Mouse (Mus musculus) forebrain, embryonic 14.5 days (tissue): ENCODE results near the gene Olfr1338. TPM values are rescaled to one million over a fixed set of nuclear protein-coding genes. Genes with fewer than 3 reads are reported as not detected.

Source experiments
- ATAC-seq: fragments of 200-750 bp; cut with Nextera tagmentation; 2 replicates; pipeline ENCODE4 v1.8.0; 2017; ENCODE audit warnings: mild to moderate bottlenecking, moderate library complexity
- DNase-seq: peaks from one replicate; pipeline ENCODE4 v3.0.0-alpha.2; 2015; ENCODE audit warnings: low spot score
- H3K27ac ChIP-seq: fragments of 300-500 bp; sonication (generic); 2 replicates; pipeline ENCODE4 v1.5.1; 2014; ENCODE audit warnings: low read depth, mild to moderate bottlenecking, control low read depth, low read length, moderate library complexity
- H3K27me3 ChIP-seq: fragments of 300-500 bp; sonication (generic); replicated peaks from 2 replicates; pipeline ENCODE4 v1.6.1; 2014; ENCODE audit warnings: low read length, control low read depth, mixed read lengths; ENCODE audit not compliant: control insufficient read depth, insufficient read depth
- H3K36me3 ChIP-seq: fragments of 300-500 bp; sonication (generic); 2 replicates; pipeline ENCODE4 v1.6.1; 2014; ENCODE audit warnings: low read length, control low read depth; ENCODE audit not compliant: control insufficient read depth, insufficient read depth
- H3K4me1 ChIP-seq: fragments of 300-500 bp; sonication (generic); 2 replicates; pipeline ENCODE4 v1.6.1; 2014; ENCODE audit warnings: antibody characterized with exemption, low read length, control low read depth; ENCODE audit not compliant: control insufficient read depth, insufficient read depth
- H3K4me2 ChIP-seq: fragments of 300-500 bp; sonication (generic); 2 replicates; pipeline ENCODE4 v1.6.1; 2014; ENCODE audit warnings: mild to moderate bottlenecking, control low read depth, low read length
- H3K4me3 ChIP-seq: fragments of 300-500 bp; sonication (generic); 2 replicates; pipeline ENCODE4 v1.5.1; 2014; ENCODE audit warnings: low read depth, low read length, control low read depth
- H3K9ac ChIP-seq: fragments of 300-500 bp; sonication (generic); 2 replicates; pipeline ENCODE4 v1.6.1; 2014; ENCODE audit warnings: mild to moderate bottlenecking, low read length, control low read depth, moderate library complexity
- H3K9me3 ChIP-seq: fragments of 300-500 bp; sonication (generic); replicated peaks from 2 replicates; pipeline ENCODE4 v1.6.1; 2016; ENCODE audit warnings: low read length, control low read depth, mixed read lengths; ENCODE audit not compliant: control insufficient read depth
- WGBS: fragments of 180-500 bp; shearing (Covaris S2); extraction: QIAGEN DNeasy Blood & Tissue Kit; methylation state at CpG from one replicate; pipeline ENCODE4 v1.1.7; 2014; 5-methylcytosine and 5-hydroxymethylcytosine counted together
- polyA plus RNA-seq: library from polyadenylated mRNA; unstranded; fragments of >200 nt; fragmentation: Nextera tagmentation; extraction: Ambion mirVana; gene quantifications from 2 replicates; pipeline ENCODE4 v1.2.1, GENCODE M21; 2014

The Olfr1338 gene
- polyA plus RNA-seq, 1 experiment from 2014 or later, result not detected

GRCm38 (mm10) chr4:118711656-118712055 lies 46.9 kb downstream of the Olfr1338 start:
- 15% methylated on average over 1 of the region's 1 CpGs for WGBS
- no peaks in the 10 kb centered on the region for H3K4me1 ChIP-seq
- no peaks in the 10 kb centered on the region for H3K9me3 ChIP-seq
- H3K36me3 ChIP-seq, result no peaks in the 10 kb centered on the region
- no peaks in the 10 kb centered on the region for H3K27me3 ChIP-seq
- H3K4me3 ChIP-seq, result no peak overlapping the region
- H3K4me2 ChIP-seq, result no peak overlapping the region
- H3K9ac ChIP-seq, result no peak overlapping the region
- ATAC-seq (no peak), DNase-seq (no peak)
- H3K27ac ChIP-seq, result no peak overlapping the region

DNA sequence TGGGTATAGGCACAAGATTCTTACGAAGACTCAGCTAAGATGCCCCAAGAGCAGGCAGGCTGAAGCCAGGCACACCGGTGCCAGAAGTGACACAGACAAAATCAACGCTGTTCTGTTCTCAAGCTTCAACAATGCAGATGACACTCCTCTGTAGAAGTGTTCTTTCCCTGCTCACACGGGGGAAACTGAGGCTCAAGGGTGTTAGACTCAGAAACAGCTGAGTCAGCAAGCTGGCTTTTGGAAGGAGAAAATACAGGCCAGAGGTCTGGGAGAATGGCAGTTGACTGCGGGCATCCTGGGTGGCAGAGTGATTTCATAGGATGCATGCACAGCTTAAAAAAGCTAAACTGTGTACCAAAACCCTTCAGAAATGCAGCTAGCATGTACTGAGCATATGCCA lies 50.5 kb downstream of the Olfr1338 start:
- no peaks in the 10 kb centered on the region for H3K36me3 ChIP-seq
- no peaks in the 10 kb centered on the region for H3K27me3 ChIP-seq
- H3K4me1 ChIP-seq, result no peaks in the 10 kb centered on the region
- H3K9me3 ChIP-seq, result no peaks in the 10 kb centered on the region
- WGBS, result 83% methylated on average over 5 of the region's 5 CpGs
- no peak for ATAC-seq
- no peak overlapping the region for H3K9ac ChIP-seq
- no peak overlapping the region for H3K4me3 ChIP-seq
- no peak overlapping the region for H3K27ac ChIP-seq
- DNase-seq, result no peak
- no peak overlapping the region for H3K4me2 ChIP-seq

DNA sequence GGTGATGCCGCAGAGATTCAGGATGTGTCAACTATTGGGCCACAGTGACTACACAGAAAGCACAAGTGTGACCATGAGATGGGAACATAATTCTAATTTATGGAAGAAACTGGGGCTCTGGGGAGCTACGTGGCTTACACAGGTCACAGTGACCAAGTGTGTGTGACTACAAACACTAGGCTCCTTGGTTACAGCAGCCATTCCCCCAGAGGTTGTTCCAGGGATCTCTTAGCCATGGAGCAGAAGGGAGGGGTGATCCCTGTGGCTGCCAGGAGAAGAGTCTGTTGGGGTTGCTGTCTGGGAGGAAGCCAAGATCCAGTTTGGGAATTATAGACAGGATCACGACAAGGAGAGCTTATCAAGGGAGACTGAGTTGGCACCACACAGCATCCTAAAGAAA lies 55.3 kb downstream of the Olfr1338 start, which contains the start of gene Olfr1341:
Gene Olfr1341 (plus strand): TSS at position 301 of the 400 bp plus-strand sequence.
- no peaks in the 10 kb centered on the region for H3K36me3 ChIP-seq
- no peak for ATAC-seq
- no peak within 1 kb of the TSS for H3K4me2 ChIP-seq
- no peak for DNase-seq
- H3K27ac ChIP-seq, result no peak within 1 kb of the TSS
- H3K4me1 ChIP-seq, result no peaks in the 10 kb centered on the region
- H3K9ac ChIP-seq, result no peak within 1 kb of the TSS
- no peaks in the 10 kb centered on the region for H3K27me3 ChIP-seq
- no peak within 1 kb of the TSS for H3K4me3 ChIP-seq
- no peaks in the 10 kb centered on the region for H3K9me3 ChIP-seq
- 78% methylated on average over 3 of the region's 3 CpGs for WGBS

Other genes with a start within 250 kb of the Olfr1338 start
- gene 2610528J11Rik, start 231.7 kb downstream of the Olfr1338 start, polyA plus RNA-seq, result not detected in 2 replicates
- gene Tmem125, start 214.7 kb downstream of the Olfr1338 start, polyA plus RNA-seq, result not detected in 2 replicates
- 0.81 and 0.91 TPM in 2 replicates for gene Cfap57, start 138.0 kb downstream of the Olfr1338 start, polyA plus RNA-seq
- 167 and 176 TPM in 2 replicates for gene Ebna1bp2, start 137.9 kb downstream of the Olfr1338 start, polyA plus RNA-seq
- not detected in 2 replicates for gene Olfr62, start 99.8 kb downstream of the Olfr1338 start, polyA plus RNA-seq
- gene Olfr1342, start 66.0 kb downstream of the Olfr1338 start, polyA plus RNA-seq, result not detected in 2 replicates
- not detected in 2 replicates for gene Olfr1341, start 55.2 kb downstream of the Olfr1338 start, polyA plus RNA-seq
- not detected in 2 replicates for gene Olfr1340, start 38.6 kb downstream of the Olfr1338 start, polyA plus RNA-seq
- not detected in 2 replicates for gene Olfr1339, start 26.6 kb downstream of the Olfr1338 start, polyA plus RNA-seq
- gene Olfr1337, start 23.8 kb upstream of the Olfr1338 start, polyA plus RNA-seq, result not detected in 2 replicates
- gene Olfr1335, start 51.2 kb upstream of the Olfr1338 start, polyA plus RNA-seq, result not detected in 2 replicates
- not detected in 2 replicates for gene Olfr1333, start 77.5 kb upstream of the Olfr1338 start, polyA plus RNA-seq
- gene Olfr1331, start 105.9 kb upstream of the Olfr1338 start, polyA plus RNA-seq, result not detected in 2 replicates
- not detected in 2 replicates for gene Olfr1330, start 129.9 kb upstream of the Olfr1338 start, polyA plus RNA-seq
- gene Olfr1329, start 158.7 kb upstream of the Olfr1338 start, polyA plus RNA-seq, result not detected in 2 replicates
- not detected in 2 replicates for gene Olfr1328, start 179.9 kb upstream of the Olfr1338 start, polyA plus RNA-seq
- 0.11 and 0.42 TPM in 2 replicates for gene Lao1, start 202.8 kb upstream of the Olfr1338 start, polyA plus RNA-seq